Mouse (Mus musculus) heart, embryonic 12.5 days (tissue): ENCODE results near the gene Pan2. TPM values are rescaled to one million over a fixed set of nuclear protein-coding genes. Genes with fewer than 3 reads are reported as not detected.

Experiments used
- ATAC-seq: fragments of 200-750 bp; cut with Nextera tagmentation; 2 replicates; pipeline ENCODE4 v1.8.0; 2017; ENCODE audit warnings: moderate TSS enrichment, moderate library complexity; ENCODE audit not compliant: insufficient number of reproducible peaks, low FRiP score
- H3K27ac ChIP-seq: fragments of 300-500 bp; sonication (generic); 2 replicates; pipeline ENCODE4 v1.5.1; 2016; ENCODE audit warnings: mild to moderate bottlenecking, moderate library complexity; ENCODE audit not compliant: poor library complexity, severe bottlenecking
- H3K27me3 ChIP-seq: fragments of 300-500 bp; sonication (generic); replicated peaks from 2 replicates; pipeline ENCODE4 v1.6.1; 2016; ENCODE audit warnings: mild to moderate bottlenecking, moderate library complexity
- H3K36me3 ChIP-seq: fragments of 300-500 bp; sonication (generic); 2 replicates; pipeline ENCODE4 v1.6.1; 2016; ENCODE audit warnings: mild to moderate bottlenecking, moderate library complexity
- H3K4me1 ChIP-seq: fragments of 300-500 bp; sonication (generic); replicated peaks from 2 replicates; pipeline ENCODE4 v1.6.1; 2016; ENCODE audit warnings: mild to moderate bottlenecking
- H3K4me2 ChIP-seq: fragments of 300-500 bp; sonication (generic); 2 replicates; pipeline ENCODE4 v1.6.1; 2016; ENCODE audit warnings: mild to moderate bottlenecking, moderate library complexity
- H3K4me3 ChIP-seq: fragments of 300-500 bp; sonication (generic); 2 replicates; pipeline ENCODE4 v1.5.1; 2016; ENCODE audit warnings: mild to moderate bottlenecking
- H3K9ac ChIP-seq: fragments of 300-500 bp; sonication (generic); 2 replicates; pipeline ENCODE4 v1.6.1; 2016; ENCODE audit warnings: mild to moderate bottlenecking, moderate library complexity
- H3K9me3 ChIP-seq: fragments of 300-500 bp; sonication (generic); replicated peaks from 2 replicates; pipeline ENCODE4 v1.6.1; 2016; ENCODE audit warnings: mild to moderate bottlenecking, moderate library complexity
- WGBS: fragments of 180-500 bp; shearing (Covaris S2); methylation state at CpG from one replicate; pipeline ENCODE4 v1.1.7; 2016; 5-methylcytosine and 5-hydroxymethylcytosine counted together
- polyA plus RNA-seq: library from polyadenylated mRNA; unstranded; fragments of >200 nt; fragmentation: Nextera tagmentation; extraction: Ambion mirVana; gene quantifications from 2 replicates; pipeline ENCODE4 v1.2.1, GENCODE M21; 2016

Gene Pan2
- polyA plus RNA-seq, 1 experiment from 2014 or later = 31.7 TPM

DNA sequence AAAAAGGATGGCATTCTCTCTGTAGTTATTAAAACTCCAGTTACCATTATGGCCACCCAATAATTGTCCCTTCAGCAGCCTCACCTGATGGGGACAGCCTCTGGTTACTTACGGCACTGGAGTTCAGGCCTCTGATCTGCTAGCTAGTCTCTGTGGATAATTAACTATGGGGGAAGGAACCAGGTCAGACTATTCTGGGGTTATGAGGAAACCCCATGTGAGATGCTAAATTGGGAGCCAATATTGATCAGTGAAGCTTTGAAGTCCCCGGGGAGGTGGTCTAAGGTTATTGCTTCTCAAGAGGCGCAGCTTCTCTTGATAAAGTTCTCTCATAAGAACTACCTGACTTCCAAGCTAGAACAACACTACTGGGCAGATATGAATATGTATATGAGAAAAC, 33.1 kb downstream of the Pan2 start:
- H3K4me3 ChIP-seq = no peak overlapping the region
- H3K27ac ChIP-seq = peak overlapping the region; percentile 35; the same call in 1 of the 2 replicates
- peaks cover 3% of the 10 kb centered on the region; the same call in 1 of the 2 replicates for H3K36me3 ChIP-seq
- H3K4me1 ChIP-seq = peaks cover 43% of the 10 kb centered on the region
- ATAC-seq = no peak
- H3K4me2 ChIP-seq = no peak overlapping the region
- no peaks in the 10 kb centered on the region for H3K9me3 ChIP-seq
- no peaks in the 10 kb centered on the region for H3K27me3 ChIP-seq
- WGBS = 85% methylated on average over 3 of the region's 3 CpGs
- no peak overlapping the region for H3K9ac ChIP-seq

DNA sequence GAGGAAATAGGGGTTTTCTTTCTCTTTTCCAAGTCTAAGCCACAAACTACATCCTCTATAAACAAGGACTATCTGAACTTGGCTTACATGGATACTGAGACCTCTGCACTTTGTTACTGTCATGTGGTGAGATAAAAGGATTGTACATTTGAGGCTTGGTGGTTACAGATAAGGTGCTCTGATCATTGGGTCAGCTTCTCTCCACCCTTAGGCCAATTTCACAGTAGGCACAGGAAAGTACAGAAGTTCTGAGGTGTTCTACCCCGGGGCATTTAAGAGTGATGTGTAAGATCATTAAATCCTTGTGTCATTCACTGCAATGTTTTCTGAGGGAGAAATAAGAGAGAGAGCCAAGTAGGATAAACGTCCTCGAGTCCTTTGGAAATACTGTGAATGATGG, 33.5 kb downstream of the Pan2 start:
- Histone ChIP-seq H3K4me3 (peak overlapping the region; percentile 94; the same call in 1 of the 2 replicates), H3K9ac (no peak overlapping the region; the same call in 1 of the 2 replicates), H3K4me1 (peaks cover 47% of the 10 kb centered on the region), H3K27ac (peak overlapping the region; percentile 93), H3K9me3 (no peaks in the 10 kb centered on the region), H3K4me2 (peak overlapping the region; percentile 86), H3K36me3 (peaks cover 3% of the 10 kb centered on the region; the same call in 1 of the 2 replicates), H3K27me3 (no peaks in the 10 kb centered on the region)
- 61% methylated on average over 3 of the region's 3 CpGs for WGBS
- no peak for ATAC-seq

DNA sequence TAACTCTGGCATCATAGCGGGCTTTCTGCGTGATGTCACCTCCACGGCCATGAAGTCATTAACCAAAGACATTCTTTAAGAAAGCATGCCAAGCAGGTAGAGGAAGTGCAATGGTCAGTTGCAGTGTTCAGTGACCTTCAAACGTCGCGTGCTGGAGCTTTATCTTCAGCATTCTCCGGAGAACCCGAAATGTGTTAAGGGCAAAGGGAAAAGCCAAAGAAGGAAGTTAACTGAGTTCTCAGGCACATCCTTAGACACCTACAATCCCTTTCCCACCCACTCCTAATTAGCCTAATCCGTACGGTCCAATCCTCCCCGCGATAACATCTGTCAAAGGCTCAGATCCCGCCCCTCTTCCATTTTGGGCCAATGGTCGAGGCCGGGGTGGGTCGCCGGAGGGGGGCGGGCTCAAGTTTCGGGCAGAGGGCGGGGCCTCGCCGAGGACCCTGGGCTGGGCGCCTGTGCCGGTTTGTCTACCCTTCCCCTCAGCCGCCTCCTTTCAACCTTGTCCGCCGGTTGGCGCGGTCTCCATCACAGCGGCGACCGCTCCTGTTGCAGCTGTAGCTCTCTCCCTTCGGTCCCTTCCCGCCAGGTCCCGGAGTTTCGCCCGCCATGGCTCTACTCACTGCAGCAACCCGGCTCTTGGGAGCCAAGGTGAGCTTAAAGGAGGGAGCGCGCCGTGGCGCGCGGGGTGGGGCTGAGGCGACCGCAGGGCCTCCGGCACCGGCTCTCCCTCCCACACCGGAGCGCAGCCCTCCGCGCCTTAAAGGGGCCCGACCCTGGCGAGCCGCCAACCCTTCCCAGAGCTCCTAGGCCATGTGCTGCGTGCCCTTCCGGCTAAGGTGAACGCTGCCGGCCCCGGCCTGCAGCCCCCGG, 34.4 kb downstream of the Pan2 start, which contains the start of gene Cs:
Gene Cs, plus strand, starts transcription at position 429 of the 876 bp plus-strand sequence.
- peaks cover 3% of the 10 kb centered on the region; the same call in 1 of the 2 replicates for H3K36me3 ChIP-seq

DNA sequence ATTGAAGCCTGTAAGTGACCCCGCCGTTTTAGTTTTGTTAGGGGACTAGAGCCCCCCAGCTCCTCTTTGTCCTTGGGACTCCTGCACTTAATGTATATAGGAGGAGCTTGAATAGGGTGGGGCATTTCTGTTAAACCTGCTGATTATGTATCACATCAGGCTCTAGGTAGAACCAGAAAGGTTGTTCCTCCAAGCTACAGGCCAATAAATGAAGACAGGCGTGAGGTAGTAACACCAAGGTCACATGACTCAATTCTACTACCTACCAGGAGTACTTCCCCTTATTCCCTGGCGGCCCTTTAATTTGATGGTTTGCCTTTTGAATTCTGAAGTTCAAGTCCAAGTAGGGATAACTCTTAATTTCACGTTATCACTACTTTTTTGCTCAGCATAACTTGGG, 35.3 kb downstream of the Pan2 start:
- no peak for ATAC-seq
- 14% methylated on average over 5 of the region's 5 CpGs for WGBS
- peaks cover 54% of the 10 kb centered on the region for H3K4me1 ChIP-seq

More for the DNA sequence above, 34.4 kb downstream of the Pan2 start, which contains the start of gene Cs:
- no peaks in the 10 kb centered on the region for H3K9me3 ChIP-seq
- ATAC-seq = peak; percentile 99
- H3K27ac ChIP-seq = peak within 1 kb of the TSS; percentile 98
- no peaks in the 10 kb centered on the region for H3K27me3 ChIP-seq
- peak within 1 kb of the TSS; percentile 94 for H3K4me3 ChIP-seq
- peak within 1 kb of the TSS; percentile 87 for H3K9ac ChIP-seq
- peaks cover 49% of the 10 kb centered on the region for H3K4me1 ChIP-seq
- H3K4me2 ChIP-seq = peak within 1 kb of the TSS; percentile 86
- 2% methylated on average over 59 of the region's 61 CpGs for WGBS

DNA sequence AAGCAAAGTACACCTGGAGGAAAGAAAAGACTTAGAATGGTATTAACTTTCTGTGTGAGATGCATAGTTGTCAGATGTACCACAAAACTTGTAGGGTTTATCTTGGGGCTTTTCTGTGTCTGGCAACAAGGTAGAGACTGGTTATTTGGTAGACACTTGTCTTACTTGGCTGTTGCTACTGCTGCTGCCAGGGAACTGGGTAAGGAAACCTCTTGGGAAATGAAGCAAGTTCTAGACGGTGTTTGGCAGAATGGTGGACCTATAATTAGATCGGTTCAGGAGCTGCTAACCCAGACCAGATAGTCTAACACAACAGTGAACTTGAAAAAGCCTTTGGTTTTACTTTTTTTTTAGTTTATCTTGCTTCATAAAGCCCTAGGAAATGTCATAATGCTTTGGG, 35.8 kb downstream of the Pan2 start:
- peaks cover 3% of the 10 kb centered on the region; the same call in 1 of the 2 replicates for H3K36me3 ChIP-seq
- H3K27me3 ChIP-seq = no peaks in the 10 kb centered on the region
- no peaks in the 10 kb centered on the region for H3K9me3 ChIP-seq
- peak overlapping the region; percentile 87 for H3K9ac ChIP-seq
- 22% methylated on average over 2 of the region's 2 CpGs for WGBS
- peak overlapping the region; percentile 98; the same call in 1 of the 2 replicates for H3K27ac ChIP-seq
- no peak for ATAC-seq
- peak overlapping the region; percentile 94 for H3K4me3 ChIP-seq
- peaks cover 59% of the 10 kb centered on the region for H3K4me1 ChIP-seq
- peak overlapping the region; percentile 86 for H3K4me2 ChIP-seq

More for the DNA sequence above, 35.3 kb downstream of the Pan2 start:
- Histone ChIP-seq H3K4me3 (peak overlapping the region; percentile 94), H3K27me3 (no peaks in the 10 kb centered on the region), H3K4me2 (peak overlapping the region; percentile 86), H3K9ac (peak overlapping the region; percentile 87), H3K27ac (peak overlapping the region; percentile 98), H3K36me3 (peaks cover 3% of the 10 kb centered on the region; the same call in 1 of the 2 replicates), H3K9me3 (no peaks in the 10 kb centered on the region)

DNA sequence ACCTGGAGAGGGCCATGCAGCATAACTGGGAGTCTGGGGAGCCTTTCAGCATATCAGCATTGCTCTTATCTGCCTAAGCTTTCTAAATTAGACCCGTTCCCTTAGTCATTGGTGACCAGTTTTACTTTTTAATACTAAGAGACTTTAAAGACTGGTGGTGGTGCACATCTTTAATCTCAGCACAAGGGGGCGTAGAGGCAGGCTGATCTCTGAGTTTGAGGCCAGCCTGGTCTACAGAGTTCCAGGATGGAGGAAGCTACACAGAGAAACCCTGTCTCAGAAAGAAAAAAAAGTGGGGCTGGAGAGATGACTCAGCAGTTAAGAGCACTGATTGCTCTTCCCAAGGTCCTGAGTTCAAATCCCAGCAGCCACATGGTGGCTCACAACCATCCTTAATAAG, 37.1 kb downstream of the Pan2 start:
- H3K4me1 ChIP-seq = peaks cover 70% of the 10 kb centered on the region
- H3K9me3 ChIP-seq = no peaks in the 10 kb centered on the region
- H3K27ac ChIP-seq = no peak overlapping the region
- no peak overlapping the region for H3K4me3 ChIP-seq
- H3K4me2 ChIP-seq = 0 out of 2 replicates have a peak overlapping the region, but pooled peaks have one; percentile 86
- peaks cover 3% of the 10 kb centered on the region; the same call in 1 of the 2 replicates for H3K36me3 ChIP-seq
- WGBS = 45% methylated on average over 2 of the region's 2 CpGs
- no peaks in the 10 kb centered on the region for H3K27me3 ChIP-seq
- ATAC-seq = no peak
- H3K9ac ChIP-seq = no peak overlapping the region

DNA sequence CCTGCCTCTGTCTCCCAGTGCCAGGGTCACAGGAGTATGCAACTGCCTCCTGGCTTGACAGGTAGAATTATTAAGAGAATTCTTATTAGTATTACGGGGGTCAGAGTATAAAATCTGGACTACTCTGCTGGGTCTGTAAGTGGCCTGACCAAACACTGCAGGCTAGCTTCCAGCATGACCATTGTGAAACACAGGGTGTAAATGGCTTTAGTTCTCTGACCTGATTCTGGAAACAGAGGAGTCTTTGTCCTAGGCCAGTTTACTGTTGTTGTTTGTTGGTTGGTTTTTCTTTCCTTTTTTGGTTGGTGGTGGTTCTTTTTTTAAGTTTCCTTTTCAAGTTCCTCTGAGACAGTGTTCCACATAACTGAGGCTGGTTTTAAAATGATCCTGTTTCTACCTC, 40.3 kb downstream of the Pan2 start:
- no peak for ATAC-seq
- peaks cover 3% of the 10 kb centered on the region; the same call in 1 of the 2 replicates for H3K36me3 ChIP-seq
- no peaks in the 10 kb centered on the region for H3K27me3 ChIP-seq
- no peak overlapping the region for H3K4me2 ChIP-seq
- H3K27ac ChIP-seq = peak overlapping the region; percentile 90
- H3K4me3 ChIP-seq = no peak overlapping the region
- H3K9me3 ChIP-seq = no peaks in the 10 kb centered on the region
- WGBS = 97% methylated on average over 1 of the region's 1 CpGs
- H3K4me1 ChIP-seq = peaks cover 69% of the 10 kb centered on the region
- no peak overlapping the region for H3K9ac ChIP-seq

DNA sequence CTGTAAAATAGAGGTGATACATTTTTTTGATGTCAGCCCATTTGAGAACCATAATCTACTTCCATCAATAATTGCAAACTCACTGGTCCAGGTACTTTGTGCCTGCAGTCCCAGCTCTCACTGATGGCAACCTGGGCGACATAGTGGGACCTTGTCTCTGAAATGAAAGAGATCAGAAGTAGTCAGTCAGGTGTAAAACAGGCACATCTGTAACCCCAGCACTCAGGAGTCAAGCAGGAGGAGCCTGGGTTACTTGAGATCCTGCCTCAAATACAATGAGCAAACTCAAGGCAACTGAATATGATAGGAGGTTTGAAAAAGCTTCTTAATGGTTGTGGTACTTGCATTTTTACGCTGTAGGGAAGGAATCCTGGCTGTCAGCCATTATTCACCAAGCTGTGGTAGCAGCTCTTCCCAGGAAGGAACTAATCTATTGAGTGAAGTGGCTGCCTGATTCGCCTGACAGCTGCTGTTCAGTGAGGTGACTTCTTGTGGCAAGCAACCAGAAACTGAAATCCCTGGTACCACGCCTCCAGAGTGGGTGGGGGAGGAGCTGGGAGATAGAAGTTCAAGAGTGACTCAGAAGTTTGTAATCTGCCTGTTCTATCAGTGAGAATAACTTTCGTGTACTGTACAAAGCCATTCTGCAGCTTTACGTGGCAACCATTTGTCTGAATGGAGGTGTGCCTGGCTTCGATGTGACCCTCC, 41.6 kb downstream of the Pan2 start:
- Histone ChIP-seq H3K27me3 (no peaks in the 10 kb centered on the region), H3K27ac (peak overlapping the region; percentile 90), H3K9me3 (no peaks in the 10 kb centered on the region), H3K4me2 (peak overlapping the region; percentile 62), H3K36me3 (peaks cover 5% of the 10 kb centered on the region), H3K4me1 (peaks cover 56% of the 10 kb centered on the region), H3K4me3 (peak overlapping the region; percentile 26), H3K9ac (no peak overlapping the region)
- 10% methylated on average over 7 of the region's 7 CpGs for WGBS
- peak; percentile 88 for ATAC-seq

DNA sequence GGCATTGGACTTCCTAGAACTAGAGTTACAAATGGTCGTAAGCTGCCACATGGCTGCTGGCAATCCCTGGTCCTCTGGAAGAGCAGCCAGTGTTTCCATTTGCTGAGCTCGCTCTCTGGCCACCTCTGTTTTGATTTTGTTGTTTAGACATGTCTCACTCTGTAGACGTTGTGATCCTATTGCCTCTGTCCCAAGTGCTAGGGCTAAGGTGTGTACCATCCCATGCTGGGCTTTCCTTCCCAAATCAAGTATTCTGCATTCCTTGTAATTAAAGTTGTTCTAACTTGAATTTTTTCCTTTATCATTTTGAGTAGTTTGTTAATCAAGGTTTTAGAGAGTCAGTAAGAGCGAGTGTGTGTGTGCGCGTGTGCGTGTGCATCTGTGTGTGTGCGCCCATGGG, 44.4 kb downstream of the Pan2 start:
- 86% methylated on average over 8 of the region's 8 CpGs for WGBS
- Histone ChIP-seq H3K4me2 (no peak overlapping the region), H3K9ac (no peak overlapping the region; the same call in 1 of the 2 replicates), H3K36me3 (peaks cover 32% of the 10 kb centered on the region), H3K27ac (no peak overlapping the region), H3K9me3 (no peaks in the 10 kb centered on the region), H3K4me1 (peaks cover 37% of the 10 kb centered on the region), H3K4me3 (no peak overlapping the region), H3K27me3 (no peaks in the 10 kb centered on the region)
- ATAC-seq = no peak

DNA sequence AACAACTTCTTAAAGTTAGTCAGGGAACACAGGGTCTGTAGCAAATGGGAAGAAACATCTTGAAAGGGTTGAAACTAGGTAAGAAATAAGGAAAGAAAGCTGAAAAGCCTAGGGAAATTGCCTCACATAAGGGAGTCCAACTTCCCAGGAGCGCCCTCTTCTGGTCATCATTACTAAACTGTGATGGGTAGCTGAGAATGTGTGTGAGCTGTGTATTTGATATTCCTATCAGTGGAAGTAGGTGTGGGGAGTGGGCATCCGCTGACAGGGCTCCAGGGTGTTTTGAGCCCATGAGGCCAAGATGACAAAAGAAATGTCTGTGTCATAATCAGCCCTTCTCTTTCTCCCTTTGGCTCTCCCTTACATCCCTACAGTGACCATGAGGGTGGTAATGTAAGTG, 55.7 kb downstream of the Pan2 start:
- no peaks in the 10 kb centered on the region for H3K9me3 ChIP-seq
- WGBS = 57% methylated on average over 2 of the region's 2 CpGs
- ATAC-seq = no peak

DNA sequence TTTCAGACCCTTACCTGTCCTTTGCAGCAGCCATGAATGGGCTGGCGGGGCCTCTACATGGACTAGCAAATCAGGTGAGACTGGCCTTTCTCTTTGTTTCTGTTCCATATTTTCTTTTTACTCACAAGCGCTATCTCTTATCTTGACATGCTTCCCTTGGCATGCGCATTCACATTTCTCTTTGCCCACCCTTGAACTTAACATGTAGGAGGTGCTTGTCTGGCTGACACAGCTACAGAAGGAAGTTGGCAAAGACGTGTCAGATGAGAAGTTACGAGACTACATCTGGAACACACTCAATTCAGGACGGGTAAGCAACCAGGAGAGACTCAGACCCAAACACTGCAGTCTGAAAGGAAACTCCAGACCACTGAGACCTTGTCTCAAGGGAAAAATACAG, 56.1 kb downstream of the Pan2 start:
- peaks cover 4% of the 10 kb centered on the region; the same call in 1 of the 2 replicates for H3K4me1 ChIP-seq
- no peaks in the 10 kb centered on the region for H3K9me3 ChIP-seq
- no peak overlapping the region for H3K27ac ChIP-seq
- no peak overlapping the region for H3K4me2 ChIP-seq
- H3K9ac ChIP-seq = no peak overlapping the region
- no peaks in the 10 kb centered on the region for H3K27me3 ChIP-seq
- ATAC-seq = no peak
- 62% methylated on average over 6 of the region's 6 CpGs for WGBS
- H3K4me3 ChIP-seq = no peak overlapping the region
- peaks cover 86% of the 10 kb centered on the region for H3K36me3 ChIP-seq

More for the DNA sequence above, 55.7 kb downstream of the Pan2 start:
- no peak overlapping the region for H3K9ac ChIP-seq
- no peak overlapping the region for H3K4me3 ChIP-seq
- H3K36me3 ChIP-seq = peaks cover 88% of the 10 kb centered on the region
- H3K4me1 ChIP-seq = peaks cover 4% of the 10 kb centered on the region; the same call in 1 of the 2 replicates
- no peak overlapping the region for H3K4me2 ChIP-seq
- no peaks in the 10 kb centered on the region for H3K27me3 ChIP-seq
- H3K27ac ChIP-seq = no peak overlapping the region
